Mouse (Mus musculus): ENCODE data around the gene Map1b.

DNA sequence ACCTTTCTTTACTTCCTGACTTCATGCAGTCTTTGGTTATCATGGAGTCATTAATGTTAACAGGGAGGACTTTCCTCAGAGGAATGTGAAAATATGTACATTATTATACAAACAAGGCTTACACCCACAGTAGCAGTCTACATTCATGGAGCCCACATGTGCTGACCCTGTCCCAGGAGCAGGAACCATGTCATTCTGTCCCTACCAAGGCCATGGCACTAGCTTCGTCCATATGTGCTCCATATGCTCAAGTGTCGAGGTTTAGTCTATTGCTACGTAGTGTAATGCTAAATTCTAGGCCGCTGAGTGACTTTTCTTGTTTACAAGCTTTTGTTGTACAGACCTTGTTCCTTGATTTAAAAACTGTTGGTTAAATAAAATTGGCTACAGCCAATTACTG is 36.0 kb upstream of the Map1b start:
- no peak for TF ChIP-seq POLR2A (IDR thresholded peaks at IDR 0.05; ENCODE audit: borderline replicate concordance, extremely low read depth, low read depth, low read length)
- no peak for TF ChIP-seq CTCF (IDR thresholded peaks at IDR 0.05; ENCODE audit: insufficient read depth, low read length)
